Mouse (Mus musculus): ENCODE measurements around the gene Fgfr2. TPM values are rescaled to one million over a fixed set of nuclear protein-coding genes. Genes with fewer than 3 reads are reported as not detected.

Fgfr2 gene
- polyA plus RNA-seq, 1 experiment = 0.17 TPM

- peaks cover 96% of the 10 kb centered on the region for H3K79me2 ChIP-seq (ENCODE audit: control insufficient read depth, insufficient read depth)
- H3K36me3 ChIP-seq (ENCODE audit: control insufficient read depth, insufficient read depth) = no peaks in the 10 kb centered on the region
- H3ac ChIP-seq (ENCODE audit: control insufficient read depth, insufficient read length) = no peak overlapping the region
- no peak for TF ChIP-seq CEBPB (IDR thresholded peaks at IDR 0.05; ENCODE audit: insufficient read depth, poor library complexity, severe bottlenecking)
- no peak for TF ChIP-seq MYOG (IDR thresholded peaks at IDR 0.05; ENCODE audit: control insufficient read depth in 1 of 3, insufficient read depth in 1 of 3, insufficient read length in 2 of 3, low read depth in 2 of 3)
- no peak for TF ChIP-seq USF1 (IDR thresholded peaks at IDR 0.05; ENCODE audit: low read depth)
- TF ChIP-seq POLR2AphosphoS2 (IDR thresholded peaks at IDR 0.05; ENCODE audit: insufficient read length, low read depth) = no peak
- no peak for TF ChIP-seq TCF3 (IDR thresholded peaks at IDR 0.05; ENCODE audit: insufficient read length, low read depth)
- no peak for TF ChIP-seq MYOD1 (IDR thresholded peaks at IDR 0.05; ENCODE audit: control insufficient read depth in 1 of 3, insufficient read length in 2 of 3, low read depth in 2 of 3)
- TF ChIP-seq SRF (IDR thresholded peaks at IDR 0.05; ENCODE audit: control insufficient read depth, insufficient read length, low read depth) = no peak
- no peak for TF ChIP-seq POLR2A (IDR thresholded peaks at IDR 0.05; ENCODE audit: insufficient read length, low read depth)
- no peak for TF ChIP-seq REST (IDR thresholded peaks at IDR 0.05; ENCODE audit: insufficient read depth, insufficient read length)
- no peak for TF ChIP-seq E2F4 (IDR thresholded peaks at IDR 0.05; ENCODE audit: insufficient read depth)
- TF ChIP-seq MAX (IDR thresholded peaks at IDR 0.05; ENCODE audit: low read depth) = no peak
- TF ChIP-seq TCF12 (IDR thresholded peaks at IDR 0.05; ENCODE audit: insufficient read depth, poor library complexity, severe bottlenecking) = no peak
- no peaks in the 10 kb centered on the region for H3K27me3 ChIP-seq (ENCODE audit: control insufficient read depth, insufficient read depth, insufficient read length)
- H3K4me2 ChIP-seq (ENCODE audit: low read depth) = peak overlapping the region; percentile 77
- H3K4me3 ChIP-seq = no peak overlapping the region
These were observed 10.8 kb downstream of the Fgfr2 start for GRCm38 (mm10) chr7:133112351-133112831.

- TF ChIP-seq SRF (IDR thresholded peaks at IDR 0.05; ENCODE audit: control insufficient read depth, insufficient read length, low read depth) (no peak), TCF3 (IDR thresholded peaks at IDR 0.05; ENCODE audit: insufficient read length, low read depth) (no peak), POLR2AphosphoS2 (IDR thresholded peaks at IDR 0.05; ENCODE audit: insufficient read length, low read depth) (no peak), MYOG (IDR thresholded peaks at IDR 0.05; ENCODE audit: control insufficient read depth in 1 of 3, insufficient read depth in 1 of 3, insufficient read length in 2 of 3, low read depth in 2 of 3) (no peak), E2F4 (IDR thresholded peaks at IDR 0.05; ENCODE audit: insufficient read depth) (no peak), CEBPB (IDR thresholded peaks at IDR 0.05; ENCODE audit: insufficient read depth, poor library complexity, severe bottlenecking) (no peak), USF1 (IDR thresholded peaks at IDR 0.05; ENCODE audit: low read depth) (no peak), REST (IDR thresholded peaks at IDR 0.05; ENCODE audit: insufficient read depth, insufficient read length) (no peak), MYOD1 (IDR thresholded peaks at IDR 0.05; ENCODE audit: control insufficient read depth in 1 of 3, insufficient read length in 2 of 3, low read depth in 2 of 3) (no peak), MAX (IDR thresholded peaks at IDR 0.05; ENCODE audit: low read depth) (no peak), POLR2A (IDR thresholded peaks at IDR 0.05; ENCODE audit: insufficient read length, low read depth) (no peak), TCF12 (IDR thresholded peaks at IDR 0.05; ENCODE audit: insufficient read depth, poor library complexity, severe bottlenecking) (no peak)
- Histone ChIP-seq H3K79me2 (ENCODE audit: control insufficient read depth, insufficient read depth) (peaks cover 95% of the 10 kb centered on the region), H3K36me3 (ENCODE audit: control insufficient read depth, insufficient read depth) (no peaks in the 10 kb centered on the region), H3K4me3 (no peak overlapping the region), H3K27me3 (ENCODE audit: control insufficient read depth, insufficient read depth, insufficient read length) (no peaks in the 10 kb centered on the region), H3ac (ENCODE audit: control insufficient read depth, insufficient read length) (no peak overlapping the region), H3K4me2 (ENCODE audit: low read depth) (no peak overlapping the region)
These were observed 13.7 kb downstream of the Fgfr2 start for GRCm38 (mm10) chr7:133109442-133109841.

DNA sequence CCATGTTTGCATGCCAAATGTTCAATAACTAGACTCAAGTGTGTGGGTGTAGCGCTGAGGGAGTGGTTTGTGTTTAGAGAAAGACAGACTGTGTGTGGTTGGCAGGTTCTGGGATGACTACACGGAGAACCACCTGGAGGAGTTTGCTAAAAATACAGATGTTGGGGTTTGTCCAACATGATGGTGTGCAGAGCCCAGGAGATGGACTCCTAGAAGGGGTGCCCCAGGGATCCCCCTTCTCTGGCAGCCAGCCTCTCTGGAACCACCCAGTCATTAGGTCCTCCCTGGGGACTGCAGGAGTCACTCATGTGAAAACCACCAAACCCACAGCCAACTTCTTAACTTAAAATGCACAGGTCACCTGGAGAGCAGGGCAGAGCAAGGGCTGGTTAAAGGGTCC is 14.5 kb downstream of the Fgfr2 start:
- Histone ChIP-seq H3K36me3 (ENCODE audit: control insufficient read depth, insufficient read depth) (no peaks in the 10 kb centered on the region), H3K4me3 (no peak overlapping the region), H3ac (ENCODE audit: control insufficient read depth, insufficient read length) (no peak overlapping the region), H3K27me3 (ENCODE audit: control insufficient read depth, insufficient read depth, insufficient read length) (no peaks in the 10 kb centered on the region), H3K4me2 (ENCODE audit: low read depth) (no peak overlapping the region), H3K79me2 (ENCODE audit: control insufficient read depth, insufficient read depth) (peaks cover 95% of the 10 kb centered on the region)
- TF ChIP-seq SRF (IDR thresholded peaks at IDR 0.05; ENCODE audit: control insufficient read depth, insufficient read length, low read depth) = no peak
- TF ChIP-seq MYOD1 (IDR thresholded peaks at IDR 0.05; ENCODE audit: control insufficient read depth in 1 of 3, insufficient read length in 2 of 3, low read depth in 2 of 3) = no peak
- no peak for TF ChIP-seq POLR2AphosphoS2 (IDR thresholded peaks at IDR 0.05; ENCODE audit: insufficient read length, low read depth)
- TF ChIP-seq MAX (IDR thresholded peaks at IDR 0.05; ENCODE audit: low read depth) = no peak
- TF ChIP-seq USF1 (IDR thresholded peaks at IDR 0.05; ENCODE audit: low read depth) = no peak
- TF ChIP-seq MYOG (IDR thresholded peaks at IDR 0.05; ENCODE audit: control insufficient read depth in 1 of 3, insufficient read depth in 1 of 3, insufficient read length in 2 of 3, low read depth in 2 of 3) = no peak
- no peak for TF ChIP-seq CEBPB (IDR thresholded peaks at IDR 0.05; ENCODE audit: insufficient read depth, poor library complexity, severe bottlenecking)
- no peak for TF ChIP-seq E2F4 (IDR thresholded peaks at IDR 0.05; ENCODE audit: insufficient read depth)
- no peak for TF ChIP-seq TCF3 (IDR thresholded peaks at IDR 0.05; ENCODE audit: insufficient read length, low read depth)
- no peak for TF ChIP-seq REST (IDR thresholded peaks at IDR 0.05; ENCODE audit: insufficient read depth, insufficient read length)
- TF ChIP-seq POLR2A (IDR thresholded peaks at IDR 0.05; ENCODE audit: insufficient read length, low read depth) = no peak
- TF ChIP-seq TCF12 (IDR thresholded peaks at IDR 0.05; ENCODE audit: insufficient read depth, poor library complexity, severe bottlenecking) = no peak

DNA sequence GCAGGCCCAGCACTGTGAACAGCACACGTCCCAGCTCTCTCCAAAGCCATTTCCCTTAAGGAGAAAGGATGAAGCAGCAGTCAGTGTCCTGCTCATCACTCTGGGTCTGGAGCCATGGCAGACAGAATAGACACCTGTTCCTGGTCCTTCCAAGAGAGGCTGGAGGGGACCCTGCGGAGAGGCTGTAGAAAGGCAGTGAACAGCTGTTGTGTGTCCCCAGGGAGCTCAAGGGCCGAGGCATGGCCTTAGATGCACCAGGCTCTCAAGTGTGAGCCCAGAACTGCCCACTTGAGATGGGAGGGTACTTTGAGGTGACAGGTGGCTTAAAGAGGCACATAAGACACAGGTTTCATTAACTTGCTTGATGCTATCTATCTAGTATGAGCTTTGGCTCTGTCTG is 20.6 kb downstream of the Fgfr2 start:
- H3K4me3 ChIP-seq = no peak overlapping the region
- no peak for TF ChIP-seq MAX (IDR thresholded peaks at IDR 0.05; ENCODE audit: low read depth)
- TF ChIP-seq TCF12 (IDR thresholded peaks at IDR 0.05; ENCODE audit: insufficient read depth, poor library complexity, severe bottlenecking) = peak; percentile 33
- TF ChIP-seq MYOD1 (IDR thresholded peaks at IDR 0.05; ENCODE audit: control insufficient read depth in 1 of 3, insufficient read length in 2 of 3, low read depth in 2 of 3) = peak; percentile 7 to 95 (median 91)
- no peak for TF ChIP-seq POLR2A (IDR thresholded peaks at IDR 0.05; ENCODE audit: insufficient read length, low read depth)
- no peak for TF ChIP-seq CEBPB (IDR thresholded peaks at IDR 0.05; ENCODE audit: insufficient read depth, poor library complexity, severe bottlenecking)
- TF ChIP-seq MYOG (IDR thresholded peaks at IDR 0.05; ENCODE audit: control insufficient read depth in 1 of 3, insufficient read depth in 1 of 3, insufficient read length in 2 of 3, low read depth in 2 of 3) = peak; percentile 2 to 93 (median 87)

More for the DNA sequence above, 20.6 kb downstream of the Fgfr2 start:
- no peaks in the 10 kb centered on the region for H3K27me3 ChIP-seq (ENCODE audit: control insufficient read depth, insufficient read depth, insufficient read length)
- no peak overlapping the region for H3ac ChIP-seq (ENCODE audit: control insufficient read depth, insufficient read length)
- H3K4me2 ChIP-seq (ENCODE audit: low read depth) = no peak overlapping the region
- no peaks in the 10 kb centered on the region for H3K36me3 ChIP-seq (ENCODE audit: control insufficient read depth, insufficient read depth)
- H3K79me2 ChIP-seq (ENCODE audit: control insufficient read depth, insufficient read depth) = peaks cover 96% of the 10 kb centered on the region
